Mouse (Mus musculus): ENCODE results near the gene Imp3. TPM values are rescaled to one million over a fixed set of nuclear protein-coding genes. Genes with fewer than 3 reads are reported as not detected.
A peak's percentile ranks its signal among the peaks of the same experiment; 100 is the strongest.
"Not testable (repeated sequence)": the region's sequence is repeated elsewhere in the genome, so short reads cannot be mapped to it uniquely, and the experiment has no call there.

The Imp3 gene
- polyA plus RNA-seq, 1 experiment, result 83.1 TPM

DNA sequence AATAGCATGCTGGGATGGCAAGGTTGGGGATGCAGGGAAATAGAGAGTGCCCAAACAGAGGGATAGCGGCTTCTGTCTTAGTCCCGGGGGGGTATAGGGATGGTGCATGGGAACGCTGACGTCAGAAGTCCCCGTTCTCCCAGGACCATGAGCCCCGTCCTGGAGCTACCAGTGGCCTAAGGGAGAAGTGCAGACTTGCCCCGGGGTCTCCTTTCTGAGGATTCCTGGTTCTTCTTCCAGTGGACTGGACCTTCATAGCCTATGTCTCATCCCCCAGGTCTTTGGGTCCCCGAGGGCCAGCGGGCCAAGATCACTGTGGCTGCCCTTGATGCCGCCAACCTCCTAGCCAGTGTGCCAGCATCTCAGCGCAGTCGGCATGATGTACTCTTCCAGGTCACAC lies 40.5 kb upstream of the Imp3 start:
- H3K27ac ChIP-seq (ENCODE audit: control insufficient read depth, insufficient read depth, low read depth, low read length, poor library complexity), result no peak overlapping the region
- TF ChIP-seq CTCF (IDR thresholded peaks at IDR 0.05; ENCODE audit: control insufficient read depth, insufficient read depth, low read length), result no peak
- no peak for TF ChIP-seq POLR2A (IDR thresholded peaks at IDR 0.05; ENCODE audit: borderline replicate concordance, control insufficient read depth, low read depth, low read length)
- 88% methylated on average over 12 of the region's 12 CpGs for WGBS

DNA sequence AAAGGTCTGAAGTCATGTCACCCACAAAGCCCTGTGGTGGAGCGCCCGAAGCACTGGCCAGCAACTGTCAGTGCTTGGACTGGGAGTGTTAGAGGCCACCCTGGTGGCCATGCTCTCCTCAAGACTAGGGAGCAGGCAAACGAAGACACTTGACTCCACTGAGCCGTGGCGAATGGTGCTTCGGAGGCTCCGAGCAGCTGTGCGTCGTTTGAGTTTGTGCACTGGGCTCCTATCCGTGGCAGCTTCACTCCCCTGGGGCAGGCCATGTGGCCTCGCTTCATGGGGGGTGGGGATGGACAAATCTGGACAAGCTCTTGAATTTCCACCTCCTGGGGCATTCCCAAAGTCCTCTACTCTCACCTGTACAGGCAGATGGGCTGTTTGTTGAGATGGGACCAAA lies 37.9 kb upstream of the Imp3 start:
- 86% methylated on average over 11 of the region's 11 CpGs for WGBS
- Histone ChIP-seq H3K27ac (ENCODE audit: control insufficient read depth, insufficient read depth, low read depth, low read length, poor library complexity) (no peak overlapping the region), H3K4me1 (ENCODE audit: control insufficient read depth, insufficient read depth, low read length) (no peaks in the 10 kb centered on the region; the same call in 1 of the 2 replicates), H3K4me3 (replicated peaks; ENCODE audit: control insufficient read depth, low read depth, low read length) (no peak overlapping the region)
- no peak for TF ChIP-seq CTCF (IDR thresholded peaks at IDR 0.05; ENCODE audit: control insufficient read depth, insufficient read depth, low read length)
- no peak for TF ChIP-seq POLR2A (IDR thresholded peaks at IDR 0.05; ENCODE audit: borderline replicate concordance, control insufficient read depth, low read depth, low read length)

More for the DNA sequence above, 40.5 kb upstream of the Imp3 start:
- Histone ChIP-seq H3K4me1 (ENCODE audit: control insufficient read depth, insufficient read depth, low read length) (no peaks in the 10 kb centered on the region; the same call in 1 of the 2 replicates), H3K4me3 (replicated peaks; ENCODE audit: control insufficient read depth, low read depth, low read length) (no peak overlapping the region)

DNA sequence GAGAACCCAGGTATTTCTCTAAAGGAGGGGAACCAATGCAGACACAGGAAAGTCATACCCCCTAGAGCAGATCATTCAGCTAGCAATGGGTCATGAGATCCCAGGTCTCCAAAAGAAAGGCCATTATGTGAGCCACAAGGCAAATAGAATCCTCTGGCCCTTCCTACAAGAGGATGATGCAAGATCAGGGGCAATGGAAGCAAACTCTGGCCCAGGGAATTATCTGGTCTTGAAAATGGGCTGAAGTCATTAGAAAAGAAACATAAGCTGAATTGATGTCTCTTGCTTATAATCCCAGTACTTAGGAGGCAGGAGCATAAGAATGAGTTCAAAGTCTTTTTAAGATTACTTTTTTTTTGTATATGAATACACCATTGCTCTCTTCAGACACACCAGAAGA lies 37.2 kb upstream of the Imp3 start:
- Histone ChIP-seq H3K27ac (ENCODE audit: control insufficient read depth, insufficient read depth, low read depth, low read length, poor library complexity) (no peak overlapping the region), H3K4me3 (replicated peaks; ENCODE audit: control insufficient read depth, low read depth, low read length) (no peak overlapping the region), H3K4me1 (ENCODE audit: control insufficient read depth, insufficient read depth, low read length) (no peaks in the 10 kb centered on the region; the same call in 1 of the 2 replicates)
- TF ChIP-seq CTCF (IDR thresholded peaks at IDR 0.05; ENCODE audit: control insufficient read depth, insufficient read depth, low read length) (no peak), POLR2A (IDR thresholded peaks at IDR 0.05; ENCODE audit: borderline replicate concordance, control insufficient read depth, low read depth, low read length) (no peak)

DNA sequence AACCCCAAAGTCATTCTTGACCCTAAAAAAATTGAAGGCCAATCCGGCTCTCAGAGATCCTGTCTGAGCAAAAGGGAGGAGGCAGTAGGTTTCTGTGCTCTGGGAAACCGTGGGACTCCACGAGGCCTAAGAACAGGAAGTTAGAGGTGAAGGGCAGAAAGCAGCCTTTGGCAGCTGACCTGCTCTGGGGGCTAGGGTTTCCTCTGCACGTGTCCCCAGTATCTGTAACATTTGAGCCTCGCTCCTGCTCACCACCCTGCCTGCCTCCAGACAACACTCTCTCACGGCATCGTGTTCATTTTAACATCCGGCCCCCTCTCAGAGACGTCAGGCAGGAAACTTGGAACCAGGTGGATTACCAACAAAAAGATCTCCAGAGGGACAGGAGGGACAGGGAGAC lies 36.7 kb upstream of the Imp3 start:
- Histone ChIP-seq H3K4me1 (ENCODE audit: control insufficient read depth, insufficient read depth, low read length) (no peaks in the 10 kb centered on the region; the same call in 1 of the 2 replicates), H3K4me3 (replicated peaks; ENCODE audit: control insufficient read depth, low read depth, low read length) (no peak overlapping the region), H3K27ac (ENCODE audit: control insufficient read depth, insufficient read depth, low read depth, low read length, poor library complexity) (no peak overlapping the region)
- 6% methylated on average over 9 of the region's 9 CpGs for WGBS
- no peak for TF ChIP-seq POLR2A (IDR thresholded peaks at IDR 0.05; ENCODE audit: borderline replicate concordance, control insufficient read depth, low read depth, low read length)
- TF ChIP-seq CTCF (IDR thresholded peaks at IDR 0.05; ENCODE audit: control insufficient read depth, insufficient read depth, low read length), result no peak

DNA sequence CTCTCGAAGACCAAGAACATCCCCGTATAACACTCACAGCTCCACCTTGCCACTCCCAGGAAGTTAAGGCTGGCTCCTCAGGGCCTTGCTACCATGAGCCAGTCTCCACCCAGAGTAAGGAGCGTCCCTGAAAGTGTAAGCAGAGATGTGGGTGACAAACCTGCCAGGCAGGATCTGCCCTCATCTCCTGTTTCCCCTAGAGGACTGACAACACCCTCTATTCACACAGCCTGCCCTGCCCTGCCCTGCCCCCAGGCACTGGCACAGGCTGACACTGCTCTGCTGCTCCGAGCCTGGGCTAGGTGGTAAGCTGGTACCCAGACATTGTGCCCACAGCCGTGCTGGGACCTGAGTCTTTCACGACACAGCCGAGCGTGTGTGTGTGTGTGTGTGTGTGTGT lies 36.1 kb upstream of the Imp3 start:
- Histone ChIP-seq H3K4me3 (replicated peaks; ENCODE audit: control insufficient read depth, low read depth, low read length) (no peak overlapping the region), H3K4me1 (ENCODE audit: control insufficient read depth, insufficient read depth, low read length) (no peaks in the 10 kb centered on the region; the same call in none of the 2 replicates), H3K27ac (ENCODE audit: control insufficient read depth, insufficient read depth, low read depth, low read length, poor library complexity) (peak overlapping the region; percentile 36; the same call in 1 of the 2 replicates)
- TF ChIP-seq POLR2A (IDR thresholded peaks at IDR 0.05; ENCODE audit: borderline replicate concordance, control insufficient read depth, low read depth, low read length) (no peak), CTCF (IDR thresholded peaks at IDR 0.05; ENCODE audit: control insufficient read depth, insufficient read depth, low read length) (no peak)
- WGBS, result 21% methylated on average over 8 of the region's 8 CpGs

DNA sequence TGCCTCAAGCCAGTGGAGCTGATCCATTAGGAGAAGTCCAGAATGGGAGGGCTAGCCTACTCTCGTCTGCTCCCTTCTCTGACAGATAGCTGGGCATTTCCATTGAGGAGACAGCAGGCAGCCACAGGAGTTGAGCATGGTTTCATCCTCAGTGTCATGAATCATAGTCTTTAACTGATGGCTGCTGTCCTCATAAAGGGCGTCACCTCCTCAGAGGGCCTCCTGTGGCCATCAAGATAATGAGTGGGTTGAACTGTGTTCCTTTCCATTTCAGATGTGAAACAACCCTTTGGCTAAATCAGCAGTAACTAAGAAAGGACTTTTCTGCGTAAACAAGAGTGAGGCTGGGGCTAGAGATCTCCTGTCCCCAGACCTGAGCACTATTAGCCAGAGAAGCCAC lies 33.6 kb upstream of the Imp3 start:
- TF ChIP-seq POLR2A (IDR thresholded peaks at IDR 0.05; ENCODE audit: borderline replicate concordance, control insufficient read depth, low read depth, low read length), result no peak
- no peak for TF ChIP-seq CTCF (IDR thresholded peaks at IDR 0.05; ENCODE audit: control insufficient read depth, insufficient read depth, low read length)
- no peak overlapping the region for H3K4me3 ChIP-seq (replicated peaks; ENCODE audit: control insufficient read depth, low read depth, low read length)
- no peaks in the 10 kb centered on the region; the same call in none of the 2 replicates for H3K4me1 ChIP-seq (ENCODE audit: control insufficient read depth, insufficient read depth, low read length)
- 67% methylated on average over 3 of the region's 3 CpGs for WGBS
- H3K27ac ChIP-seq (ENCODE audit: control insufficient read depth, insufficient read depth, low read depth, low read length, poor library complexity), result no peak overlapping the region

DNA sequence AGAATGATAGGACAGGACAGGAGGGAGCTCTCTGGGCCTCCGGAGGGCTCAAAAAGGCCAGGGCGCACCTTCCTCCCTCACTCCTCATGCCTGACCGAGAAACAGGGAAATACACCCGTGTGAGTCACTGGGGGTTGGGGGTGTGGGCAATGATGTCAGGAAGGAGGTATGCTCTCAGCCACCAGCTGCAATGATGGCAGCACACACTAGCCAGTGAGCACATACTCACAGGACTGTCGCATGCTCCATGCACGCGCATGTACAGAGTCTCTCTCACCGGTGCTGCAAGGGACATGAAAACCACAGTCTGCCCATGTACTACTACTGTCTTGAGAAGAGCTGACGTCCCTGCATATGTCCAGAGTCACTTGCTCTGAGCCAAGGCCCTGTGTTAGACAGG lies 29.7 kb upstream of the Imp3 start:
- WGBS, result 62% methylated on average over 9 of the region's 9 CpGs
- Histone ChIP-seq H3K27ac (ENCODE audit: control insufficient read depth, insufficient read depth, low read depth, low read length, poor library complexity) (no peak overlapping the region), H3K4me1 (ENCODE audit: control insufficient read depth, insufficient read depth, low read length) (no peaks in the 10 kb centered on the region; the same call in 1 of the 2 replicates), H3K4me3 (replicated peaks; ENCODE audit: control insufficient read depth, low read depth, low read length) (no peak overlapping the region)
- no peak for TF ChIP-seq CTCF (IDR thresholded peaks at IDR 0.05; ENCODE audit: control insufficient read depth, insufficient read depth, low read length)
- TF ChIP-seq POLR2A (IDR thresholded peaks at IDR 0.05; ENCODE audit: borderline replicate concordance, control insufficient read depth, low read depth, low read length), result no peak

DNA sequence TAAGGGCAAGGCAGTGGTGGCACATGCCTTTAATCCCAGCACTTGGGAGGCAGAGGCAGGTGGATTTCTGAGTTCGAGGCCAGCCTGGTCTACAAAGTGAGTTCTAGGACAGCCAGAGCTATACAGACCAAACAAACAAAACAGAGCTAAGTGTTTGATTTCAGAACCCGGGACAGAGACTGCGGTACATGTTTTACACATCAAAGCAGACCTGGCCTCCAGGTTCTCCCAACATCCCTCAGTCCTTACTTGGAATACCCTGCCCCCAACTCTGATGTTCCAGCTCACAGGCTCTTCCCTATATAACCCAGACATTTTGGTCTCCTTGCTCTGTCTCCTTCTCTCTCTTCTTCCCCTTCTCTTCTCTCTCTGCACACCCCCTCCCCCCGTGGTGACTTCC lies 27.3 kb upstream of the Imp3 start:
- not testable (repeated sequence) for H3K27ac ChIP-seq (ENCODE audit: control insufficient read depth, insufficient read depth, low read depth, low read length, poor library complexity); H3K4me3 ChIP-seq (replicated peaks; ENCODE audit: control insufficient read depth, low read depth, low read length); H3K4me1 ChIP-seq (ENCODE audit: control insufficient read depth, insufficient read depth, low read length)
- 56% methylated on average over 4 of the region's 4 CpGs for WGBS

DNA sequence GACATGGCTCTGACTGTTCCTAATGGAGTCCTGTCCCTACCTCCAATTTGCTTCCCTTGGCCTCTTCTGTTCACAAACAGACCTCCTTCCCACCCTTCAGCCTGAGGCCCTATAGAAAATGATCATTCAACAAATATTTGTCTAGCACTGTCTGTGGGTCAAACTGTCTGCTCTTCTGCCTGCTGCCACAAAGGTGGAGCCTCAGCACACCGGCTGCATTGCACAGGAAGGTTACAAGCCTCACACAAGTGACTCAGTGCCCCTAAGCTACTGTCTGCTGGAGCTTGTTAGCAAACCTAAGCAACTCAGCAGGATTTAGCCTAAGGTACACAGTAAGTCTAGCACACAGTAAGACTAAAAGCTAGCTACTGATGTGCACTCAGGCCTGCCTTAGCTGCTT lies 26.3 kb upstream of the Imp3 start:
- WGBS, result 55% methylated on average over 1 of the region's 1 CpGs
- H3K27ac ChIP-seq (ENCODE audit: control insufficient read depth, insufficient read depth, low read depth, low read length, poor library complexity), result no peak overlapping the region
- no peak overlapping the region for H3K4me3 ChIP-seq (replicated peaks; ENCODE audit: control insufficient read depth, low read depth, low read length)
- no peak for TF ChIP-seq POLR2A (IDR thresholded peaks at IDR 0.05; ENCODE audit: borderline replicate concordance, control insufficient read depth, low read depth, low read length)
- TF ChIP-seq CTCF (IDR thresholded peaks at IDR 0.05; ENCODE audit: control insufficient read depth, insufficient read depth, low read length), result no peak
- H3K4me1 ChIP-seq (ENCODE audit: control insufficient read depth, insufficient read depth, low read length), result no peaks in the 10 kb centered on the region; the same call in 1 of the 2 replicates

All from bone marrow, adult 2 months (tissue).